Mouse (Mus musculus) kidney, embryonic 14.5 days (tissue): ENCODE data around the gene Il1r1. TPM values are rescaled to one million over a fixed set of nuclear protein-coding genes. Genes with fewer than 3 reads are reported as not detected.

Source experiments
- ATAC-seq: fragments of 200-750 bp; cut with Nextera tagmentation; 2 replicates; pipeline ENCODE4 v1.8.0; 2017; ENCODE audit warnings: moderate number of reproducible peaks, mild to moderate bottlenecking, moderate TSS enrichment, moderate library complexity; ENCODE audit not compliant: low FRiP score, low TSS enrichment
- H3K27ac ChIP-seq: fragments of 300-500 bp; sonication (generic); 2 replicates; pipeline ENCODE4 v1.5.1; 2014; ENCODE audit warnings: low read depth, mild to moderate bottlenecking, low read length, moderate library complexity, mixed read lengths
- H3K27me3 ChIP-seq: fragments of 300-500 bp; sonication (generic); 2 replicates; pipeline ENCODE4 v1.6.1; 2014; ENCODE audit warnings: mild to moderate bottlenecking, low read length; ENCODE audit not compliant: control insufficient read depth, insufficient read depth
- H3K36me3 ChIP-seq: fragments of 300-500 bp; sonication (generic); 2 replicates; pipeline ENCODE4 v1.6.1; 2014; ENCODE audit warnings: low read length, mixed read lengths; ENCODE audit not compliant: control insufficient read depth, insufficient read depth
- H3K4me1 ChIP-seq: fragments of 300-500 bp; sonication (generic); 2 replicates; pipeline ENCODE4 v1.6.1; 2014; ENCODE audit warnings: low read length, mixed read lengths; ENCODE audit not compliant: control insufficient read depth, insufficient read depth
- H3K4me2 ChIP-seq: fragments of 300-500 bp; sonication (generic); replicated peaks from 2 replicates; pipeline ENCODE4 v1.6.1; 2014; ENCODE audit warnings: low read depth, mild to moderate bottlenecking, low read length
- H3K4me3 ChIP-seq: fragments of 300-500 bp; sonication (generic); 2 replicates; pipeline ENCODE4 v1.5.1; 2014; ENCODE audit warnings: mild to moderate bottlenecking, low read length
- H3K9ac ChIP-seq: fragments of 300-500 bp; sonication (generic); 2 replicates; pipeline ENCODE4 v1.6.1; 2014; ENCODE audit warnings: low read depth, mild to moderate bottlenecking, low read length, moderate library complexity
- H3K9me3 ChIP-seq: fragments of 300-500 bp; sonication (generic); 2 replicates; pipeline ENCODE4 v1.6.1; 2016; ENCODE audit warnings: low read length; ENCODE audit not compliant: control insufficient read depth
- WGBS: fragments of 180-500 bp; shearing (Covaris S2); extraction: QIAGEN DNeasy Blood & Tissue Kit; methylation state at CpG from one replicate; pipeline ENCODE4 v1.1.7; 2014; 5-methylcytosine and 5-hydroxymethylcytosine counted together
- polyA plus RNA-seq: library from polyadenylated mRNA; unstranded; fragments of >200 nt; fragmentation: Nextera tagmentation; extraction: Ambion mirVana; gene quantifications from 2 replicates; pipeline ENCODE4 v1.2.1, GENCODE M21; 2014

Gene Il1r1
- polyA plus RNA-seq, 1 experiment from 2014 or later: 4.2 TPM

DNA sequence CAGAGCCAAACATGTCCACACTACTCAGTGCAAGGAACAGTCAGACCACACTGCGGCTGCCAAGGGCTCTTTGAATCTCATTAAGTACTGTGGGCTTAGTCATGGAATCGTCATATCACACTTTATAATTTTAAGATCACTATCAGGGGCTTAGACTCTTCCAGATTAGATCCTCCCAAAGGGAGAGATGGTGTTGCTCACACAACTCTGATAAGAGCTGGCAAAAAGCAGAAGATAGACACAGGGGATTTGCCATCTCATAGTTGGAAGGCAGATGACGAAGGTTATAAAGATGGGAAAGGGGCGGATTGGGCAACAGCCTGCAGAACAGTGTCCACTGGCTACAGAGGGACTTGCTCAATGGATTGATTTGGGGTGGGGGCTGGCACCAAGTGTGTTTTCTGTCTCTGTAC, 130.6 kb downstream of the Il1r1 start:
- ATAC-seq: no peak
- WGBS: 91% methylated on average over 4 of the region's 4 CpGs
- Histone ChIP-seq H3K27me3 (no peaks in the 10 kb centered on the region), H3K4me3 (no peak overlapping the region), H3K9me3 (no peaks in the 10 kb centered on the region), H3K27ac (no peak overlapping the region), H3K4me2 (no peak overlapping the region), H3K9ac (no peak overlapping the region), H3K4me1 (no peaks in the 10 kb centered on the region), H3K36me3 (no peaks in the 10 kb centered on the region)

DNA sequence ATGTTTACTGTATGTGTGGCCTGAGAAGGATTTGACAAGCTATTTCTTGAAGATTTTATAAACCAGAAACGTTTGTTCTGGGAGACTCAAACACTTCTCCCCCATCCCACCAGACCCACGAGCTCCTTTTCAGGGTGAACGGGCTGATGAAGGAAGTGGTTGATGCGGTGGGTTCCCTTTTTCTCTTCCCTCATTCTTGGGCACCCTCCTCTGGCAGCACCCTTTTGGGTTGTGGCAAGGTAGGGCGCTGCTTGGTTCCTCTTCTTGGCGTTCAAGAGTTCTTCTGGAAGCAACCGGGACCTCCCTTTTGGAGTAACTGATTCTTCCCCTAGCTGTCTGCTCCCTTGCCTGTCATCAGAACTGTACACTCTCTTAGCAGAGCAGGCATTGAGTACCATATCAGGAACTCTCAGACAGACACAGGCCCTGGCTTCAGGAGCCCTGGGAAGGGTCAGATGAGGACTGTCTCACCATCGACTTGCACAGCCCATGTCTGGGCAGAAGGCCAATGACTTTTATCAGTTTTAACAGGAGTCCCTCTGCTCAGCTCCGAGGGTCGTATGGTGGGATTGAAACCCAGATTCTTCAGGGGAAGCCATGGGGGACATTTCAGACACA, 131.1 kb downstream of the Il1r1 start:
- no peak overlapping the region for H3K9ac ChIP-seq
- H3K9me3 ChIP-seq: no peaks in the 10 kb centered on the region
- WGBS: 85% methylated on average over 10 of the region's 10 CpGs
- H3K4me2 ChIP-seq: no peak overlapping the region
- H3K27ac ChIP-seq: no peak overlapping the region
- H3K27me3 ChIP-seq: no peaks in the 10 kb centered on the region
- H3K4me3 ChIP-seq: no peak overlapping the region
- no peak for ATAC-seq
- no peaks in the 10 kb centered on the region for H3K36me3 ChIP-seq
- no peaks in the 10 kb centered on the region for H3K4me1 ChIP-seq

DNA sequence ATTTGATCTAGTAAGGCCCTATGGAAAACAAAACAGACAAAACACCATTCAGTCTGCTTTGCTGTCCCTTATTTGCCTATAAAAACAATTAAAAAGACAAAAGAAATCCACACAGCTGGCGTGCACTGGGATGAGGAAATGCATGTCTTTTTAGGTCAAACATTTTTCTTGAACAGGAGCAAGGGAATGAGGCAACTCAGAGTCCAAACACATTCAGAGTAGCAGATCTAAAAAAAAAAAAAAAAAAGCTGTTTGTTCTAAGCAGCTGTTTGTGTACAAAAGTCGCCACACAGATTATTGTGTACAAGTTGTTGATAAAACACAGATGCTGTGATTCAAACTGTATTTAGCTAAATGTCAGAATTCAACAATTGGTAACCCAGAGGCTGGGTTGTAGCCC, 133.0 kb downstream of the Il1r1 start:
- Histone ChIP-seq H3K27me3 (no peaks in the 10 kb centered on the region), H3K27ac (no peak overlapping the region), H3K9me3 (no peaks in the 10 kb centered on the region), H3K9ac (no peak overlapping the region), H3K36me3 (no peaks in the 10 kb centered on the region), H3K4me2 (no peak overlapping the region), H3K4me1 (no peaks in the 10 kb centered on the region), H3K4me3 (no peak overlapping the region)
- 66% methylated on average over 2 of the region's 2 CpGs for WGBS
- no peak for ATAC-seq

DNA sequence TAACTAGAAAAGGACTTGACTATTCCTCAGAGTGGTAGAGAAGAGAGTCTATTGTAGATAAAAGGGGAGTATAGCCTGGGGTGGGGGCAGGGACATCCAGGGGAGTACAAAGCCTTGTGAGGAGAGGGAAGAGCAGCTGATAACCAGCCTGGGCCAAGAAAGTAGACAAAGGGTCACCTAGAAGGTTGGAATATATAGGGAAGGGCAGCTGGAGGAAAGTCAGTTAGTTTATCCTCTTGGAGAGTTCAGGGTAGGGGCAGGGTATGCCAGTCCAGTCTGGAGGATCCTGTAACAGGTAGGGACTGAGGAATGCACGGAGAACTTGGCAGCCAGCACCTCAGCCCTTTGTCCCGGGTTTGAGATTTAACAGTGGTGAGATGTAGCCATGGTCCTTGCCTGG, 133.5 kb downstream of the Il1r1 start:
- 91% methylated on average over 2 of the region's 2 CpGs for WGBS
- no peaks in the 10 kb centered on the region for H3K36me3 ChIP-seq
- no peak overlapping the region for H3K9ac ChIP-seq
- no peak overlapping the region for H3K4me2 ChIP-seq
- no peaks in the 10 kb centered on the region for H3K9me3 ChIP-seq
- H3K27ac ChIP-seq: no peak overlapping the region
- no peak overlapping the region for H3K4me3 ChIP-seq
- ATAC-seq: no peak
- H3K4me1 ChIP-seq: no peaks in the 10 kb centered on the region
- no peaks in the 10 kb centered on the region for H3K27me3 ChIP-seq

DNA sequence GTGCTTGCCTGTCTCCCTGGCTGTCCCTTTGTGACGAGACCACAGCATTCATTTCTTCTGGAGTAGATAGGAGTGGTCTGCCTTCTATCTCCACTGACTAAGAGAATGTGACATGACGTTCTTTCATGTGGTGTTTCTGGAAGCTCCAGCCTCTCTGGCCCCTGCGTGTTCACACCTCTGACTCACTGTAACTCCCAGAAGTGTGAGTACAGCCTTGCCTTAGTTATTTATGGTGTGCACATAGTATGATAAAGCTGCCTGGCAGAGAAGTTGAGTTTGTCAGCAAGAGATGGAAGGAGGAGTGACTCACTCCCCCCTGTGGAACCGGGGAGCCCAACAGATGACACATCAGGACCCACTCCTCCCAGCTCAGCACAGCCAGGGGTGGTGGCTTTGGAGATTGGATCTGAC, 133.9 kb downstream of the Il1r1 start:
- ATAC-seq: no peak
- Histone ChIP-seq H3K9ac (no peak overlapping the region), H3K9me3 (no peaks in the 10 kb centered on the region), H3K27me3 (no peaks in the 10 kb centered on the region), H3K27ac (no peak overlapping the region), H3K4me1 (no peaks in the 10 kb centered on the region), H3K4me3 (no peak overlapping the region), H3K4me2 (no peak overlapping the region), H3K36me3 (no peaks in the 10 kb centered on the region)
- 69% methylated on average over 4 of the region's 4 CpGs for WGBS

DNA sequence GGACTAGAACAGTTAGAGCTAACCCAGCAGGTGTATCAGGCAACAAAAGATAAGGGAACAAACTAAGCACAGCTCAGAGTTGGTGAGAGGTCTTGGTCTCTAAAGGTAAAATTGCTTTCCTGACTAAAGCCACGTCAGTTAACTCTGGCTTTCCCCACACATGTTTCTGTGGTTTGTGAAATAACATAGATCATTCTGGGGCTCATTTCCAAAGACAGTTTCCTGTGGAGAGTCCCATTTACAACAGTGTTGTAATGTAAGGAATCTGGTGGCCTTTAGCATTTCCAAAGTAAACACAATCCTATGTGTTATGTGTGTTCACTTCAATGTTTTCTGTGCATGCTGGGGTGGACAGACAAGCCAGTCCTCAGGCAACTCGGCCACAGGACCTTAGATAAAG, 134.9 kb downstream of the Il1r1 start:
- H3K4me1 ChIP-seq: no peaks in the 10 kb centered on the region
- no peak overlapping the region for H3K27ac ChIP-seq
- no peaks in the 10 kb centered on the region for H3K36me3 ChIP-seq
- no peak for ATAC-seq
- H3K9ac ChIP-seq: no peak overlapping the region
- no peak overlapping the region for H3K4me2 ChIP-seq
- H3K27me3 ChIP-seq: no peaks in the 10 kb centered on the region
- no peak overlapping the region for H3K4me3 ChIP-seq
- WGBS: 51% methylated on average over 2 of the region's 2 CpGs
- no peaks in the 10 kb centered on the region for H3K9me3 ChIP-seq

DNA sequence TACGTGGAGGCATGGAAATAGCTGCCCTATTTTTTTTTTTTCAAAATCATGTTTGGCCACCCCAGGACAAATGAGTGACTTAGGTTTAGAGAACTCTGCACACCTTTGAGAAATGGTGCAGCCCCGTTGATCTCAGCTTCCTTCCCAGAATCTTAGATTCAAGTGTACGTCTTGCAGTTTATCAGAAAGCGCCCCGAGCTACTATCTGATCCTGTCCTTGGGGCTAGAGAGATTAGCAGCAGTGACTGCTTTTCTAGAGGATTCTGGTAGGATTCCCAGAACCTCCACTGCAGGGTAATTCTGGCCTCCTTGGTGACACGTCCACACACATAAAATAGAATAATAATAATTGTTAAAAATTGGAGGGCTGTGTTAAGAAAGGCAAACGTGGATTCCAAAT, 136.1 kb downstream of the Il1r1 start:
- Histone ChIP-seq H3K4me3 (no peak overlapping the region), H3K4me1 (no peaks in the 10 kb centered on the region), H3K27ac (no peak overlapping the region), H3K36me3 (no peaks in the 10 kb centered on the region), H3K9me3 (no peaks in the 10 kb centered on the region), H3K9ac (no peak overlapping the region), H3K4me2 (no peak overlapping the region), H3K27me3 (no peaks in the 10 kb centered on the region)
- no peak for ATAC-seq
- WGBS: 83% methylated on average over 7 of the region's 7 CpGs

DNA sequence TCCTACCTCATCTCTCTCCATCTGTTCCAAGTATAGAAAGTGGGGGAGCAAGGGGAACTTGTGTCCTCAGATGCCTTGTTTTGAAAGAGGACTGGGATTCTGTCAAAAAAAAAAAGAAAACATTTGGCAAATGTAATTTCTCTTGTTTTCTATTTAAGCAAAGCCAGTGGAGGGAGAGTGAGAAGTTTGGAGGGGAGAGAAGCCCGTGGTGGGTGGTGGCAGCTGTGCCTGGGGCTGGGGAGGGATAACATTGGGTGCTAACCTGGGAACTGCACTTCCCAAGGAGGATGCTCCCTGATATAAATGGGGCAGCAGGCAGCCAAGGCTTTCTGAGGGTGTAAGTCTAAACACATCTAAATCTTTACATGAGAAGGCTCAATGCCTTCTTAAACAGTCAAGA, 136.7 kb downstream of the Il1r1 start:
- H3K9ac ChIP-seq: no peak overlapping the region
- no peak for ATAC-seq
- H3K4me1 ChIP-seq: no peaks in the 10 kb centered on the region
- WGBS: 81% methylated on average over 1 of the region's 1 CpGs
- no peak overlapping the region for H3K27ac ChIP-seq
- H3K27me3 ChIP-seq: no peaks in the 10 kb centered on the region
- no peak overlapping the region for H3K4me2 ChIP-seq
- H3K36me3 ChIP-seq: no peaks in the 10 kb centered on the region
- no peaks in the 10 kb centered on the region for H3K9me3 ChIP-seq
- H3K4me3 ChIP-seq: no peak overlapping the region

DNA sequence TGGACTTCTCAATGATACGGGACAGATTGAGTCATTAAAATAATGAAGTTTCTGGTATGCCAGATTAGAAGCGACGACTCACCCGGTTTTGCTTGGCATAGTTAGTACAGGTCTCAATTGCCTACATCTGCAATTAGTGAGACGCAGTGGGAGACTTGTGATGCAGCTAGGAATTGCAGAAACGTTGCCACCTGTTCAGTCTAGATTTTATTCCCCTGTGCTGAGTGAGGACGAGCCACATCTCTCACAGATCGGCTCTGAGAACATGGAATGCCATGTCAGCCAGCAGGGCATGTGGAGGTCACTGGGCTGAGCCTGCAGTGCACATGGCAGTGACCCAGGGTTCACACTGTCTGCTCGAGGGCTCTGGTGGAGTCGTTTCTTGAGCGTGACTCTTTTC, 137.9 kb downstream of the Il1r1 start:
- H3K4me1 ChIP-seq: no peaks in the 10 kb centered on the region
- H3K36me3 ChIP-seq: no peaks in the 10 kb centered on the region
- H3K4me3 ChIP-seq: no peak overlapping the region
- no peaks in the 10 kb centered on the region for H3K9me3 ChIP-seq
- no peak overlapping the region for H3K9ac ChIP-seq
- H3K27me3 ChIP-seq: no peaks in the 10 kb centered on the region
- H3K27ac ChIP-seq: no peak overlapping the region
- ATAC-seq: no peak
- H3K4me2 ChIP-seq: no peak overlapping the region
- 68% methylated on average over 11 of the region's 11 CpGs for WGBS
